Mouse (Mus musculus) spleen, postnatal 10 days (tissue): ENCODE measurements around the gene Zfp933.
"Not testable (repeated sequence)": the region's sequence is repeated elsewhere in the genome, so short reads cannot be mapped to it uniquely, and the experiment has no call there.

Experiments
- DNase-seq, 2 experiments: peaks; one replicate each; pipeline ENCODE4 v3.0.0; 2021 to 2022; ENCODE audit warnings: low spot score in 2 of 2

Zfp933 gene

GRCm38 (mm10) chr4:147862051-147862450, 13.9 kb upstream of the Zfp933 start:
- DNase-seq: no peak

- no peak for DNase-seq
These were observed 2.6 kb upstream of the Zfp933 start for GRCm38 (mm10) chr4:147850776-147851175.

- DNase-seq: no peak
These were observed 422 bp upstream of the Zfp933 start for GRCm38 (mm10) chr4:147848584-147848991.

GRCm38 (mm10) chr4:147842871-147843270, 5.3 kb downstream of the Zfp933 start:
- DNase-seq: no peak

- DNase-seq: peak in 1 of 2 experiments; percentile 35
These were observed 8.9 kb downstream of the Zfp933 start for GRCm38 (mm10) chr4:147839282-147839681.

GRCm38 (mm10) chr4:147824389-147824788, 23.8 kb downstream of the Zfp933 start:
- DNase-seq: no peak

GRCm38 (mm10) chr4:147821414-147821813, 26.8 kb downstream of the Zfp933 start:
- not testable (repeated sequence) for DNase-seq

GRCm38 (mm10) chr4:147819659-147820058, 28.5 kb downstream of the Zfp933 start:
- DNase-seq: not testable (repeated sequence)

- DNase-seq: no peak
These were observed 33.5 kb downstream of the Zfp933 start for GRCm38 (mm10) chr4:147814592-147815167.

- no peak for DNase-seq
These were observed 34.9 kb downstream of the Zfp933 start for GRCm38 (mm10) chr4:147813249-147813765.

- DNase-seq: not testable (repeated sequence)
These were observed 38.2 kb downstream of the Zfp933 start for GRCm38 (mm10) chr4:147809966-147810304.

- DNase-seq: peak; percentile 18 to 65
These were observed 38.7 kb downstream of the Zfp933 start, which contains the start of gene Zfp984 for GRCm38 (mm10) chr4:147809292-147809965. Zfp984 (minus strand) TSS chr4:147809788.

GRCm38 (mm10) chr4:147808483-147808882, 39.7 kb downstream of the Zfp933 start:
- not testable (repeated sequence) for DNase-seq

GRCm38 (mm10) chr4:147795308-147795707, 52.9 kb downstream of the Zfp933 start:
- not testable (repeated sequence) for DNase-seq

GRCm38 (mm10) chr4:147794026-147794665, 54.0 kb downstream of the Zfp933 start:
- DNase-seq: not testable (repeated sequence)

GRCm38 (mm10) chr4:147793390-147793916, 54.7 kb downstream of the Zfp933 start:
- not testable (repeated sequence) for DNase-seq

GRCm38 (mm10) chr4:147791729-147792128, 56.4 kb downstream of the Zfp933 start:
- DNase-seq: not testable (repeated sequence)
